Comparison of ENCODE assay signal across 8 mouse cellular contexts in genomic region chr1:30874261-30875131, GRCm38 (mm10). TPM values are rescaled to one million over a fixed set of nuclear protein-coding genes. Genes with fewer than 3 reads are reported as not detected.
DNase-seq lines count a peak whose midpoint lies in the region; ATAC-seq and TF ChIP-seq lines count a peak whose summit lies in the region.

No protein-coding gene starts in this region.

- ATAC-seq in CD4-positive, CD25-positive, alpha-beta regulatory T cell, adult 4 months: no peak
- no peak for ATAC-seq in limb, embryonic 15.5 days (ENCODE audit: insufficient number of reproducible peaks, low FRiP score, low TSS enrichment, low read depth)
- no peak for ATAC-seq in monocyte, adult 5-6 weeks (replicated peaks; ENCODE audit: insufficient number of reproducible peaks, low FRiP score, low TSS enrichment, poor library complexity, severe bottlenecking)

- no peaks in the 10 kb centered on the region for H3K27me3 ChIP-seq in testis, adult 2 months (ENCODE audit: control insufficient read depth, insufficient read depth, low read length)
- H3K27me3 ChIP-seq in limb, embryonic 15.5 days: no peaks in the 10 kb centered on the region

- H3K4me1 ChIP-seq in testis, adult 2 months (ENCODE audit: control insufficient read depth, insufficient read depth, low read length): no peaks in the 10 kb centered on the region; the same call in none of the 2 replicates
- H3K4me1 ChIP-seq in limb, embryonic 15.5 days: peaks cover 4% of the 10 kb centered on the region

- WGBS in limb, embryonic 15.5 days: 27% methylated on average over 15 of the region's 15 CpGs

- peak overlapping the region; percentile 49 for H3K4me2 ChIP-seq in limb, embryonic 15.5 days

- DNase-seq in CD4-positive, CD25-positive, alpha-beta regulatory T cell, adult 2 months (ENCODE audit: low read depth, low spot score): peak; percentile 25
- no peak for DNase-seq in testis, postnatal 10 days (ENCODE audit: low spot score)
- peak; percentile 27 for DNase-seq in yolk sac, embryonic 10.5 days (ENCODE audit: low spot score)
- DNase-seq in spleen, postnatal 14 days (ENCODE audit: low spot score in 2 of 2): no peak

- H3K36me3 ChIP-seq in testis, adult 2 months (ENCODE audit: control insufficient read depth, insufficient read depth, low read length): no peaks in the 10 kb centered on the region
- H3K36me3 ChIP-seq in limb, embryonic 15.5 days: no peaks in the 10 kb centered on the region

- H3K4me3 ChIP-seq in testis, adult 2 months (ENCODE audit: control insufficient read depth, low read depth, low read length): peak overlapping the region; percentile 84
- peak overlapping the region; percentile 89 for H3K4me3 ChIP-seq in limb, embryonic 15.5 days

- no peaks in the 10 kb centered on the region for H3K9me3 ChIP-seq in limb, embryonic 15.5 days

- no peak for TF ChIP-seq CTCF in testis, adult 2 months (IDR thresholded peaks at IDR 0.05; ENCODE audit: control insufficient read depth, insufficient read depth, insufficient replicate concordance, low read depth, low read length)

- peak overlapping the region; percentile 81 for H3K27ac ChIP-seq in testis, adult 2 months (ENCODE audit: control insufficient read depth, insufficient read depth, low read depth, low read length)
- peak overlapping the region; percentile 98 for H3K27ac ChIP-seq in limb, embryonic 15.5 days

- TF ChIP-seq POLR2A in testis, adult 2 months (IDR thresholded peaks at IDR 0.05; ENCODE audit: control insufficient read depth, low read depth, low read length): no peak

- peak overlapping the region; percentile 86 for H3K9ac ChIP-seq in limb, embryonic 15.5 days

RNA-seq across cellular contexts. Expression of gene Phf3, which starts 0.8 kb away (rescaled TPM):
- polyA plus RNA-seq in CD4-positive, CD25-positive, alpha-beta regulatory T cell, adult 4 months (2017; shearing (Covaris generic)): 10 to 100 TPM; 26.9 TPM
- 9.4 and 11.0 TPM in 2 replicates for polyA plus RNA-seq in testis, adult 2 months (2012; rRNA removed)
- 28.6 and 33.8 TPM in 2 replicates for polyA plus RNA-seq in limb, embryonic 15.5 days (2015; fragmentation: Nextera tagmentation; extraction: Ambion mirVana)
- total RNA-seq in monocyte, adult 5-6 weeks (2017): 153 to 209 TPM (median 162 TPM) in 3 replicates

Comparison
In these comparisons a context has a peak if more than half of its experiments do, and no peak if none do; other contexts are left out.
1. DNase-seq: peak in CD4-positive, CD25-positive, alpha-beta regulatory T cell, adult 2 months (single experiment) and yolk sac, embryonic 10.5 days (single experiment); none in testis, postnatal 10 days (single experiment) and spleen, postnatal 14 days (0 of 2).